ENCODE assay signal across 16 mouse cellular contexts in genomic region chr6:27372416-27372815, GRCm38 (mm10).
"Had no signal": no experiment of that assay in that cellular context is flagged by ENCODE, and none has a peak within 500 bp of the region (broad histone marks: within the 10 kb centered on the region; RNA-seq: fewer than 3 reads in every experiment).

No protein-coding gene starts in this region.

- DNase-seq: retina, postnatal 1 day; right cerebral cortex, adult 18-20 months; right cerebral cortex, postnatal 14 days; right cerebral cortex, postnatal 25 days; right cerebral cortex, postnatal 4 days; spleen, adult 18-20 months; thymus, adult 18-20 months; thymus, adult 2 months; thymus, postnatal 14 days; thymus, postnatal 25 days; thymus, postnatal 36 days; thymus, postnatal 4 days had no signal

- H3K27me3 ChIP-seq: neural tube, embryonic 13.5 days; neural tube, embryonic 15.5 days; stomach, embryonic 15.5 days had no signal

- H3K9me3 ChIP-seq: neural tube, embryonic 13.5 days; neural tube, embryonic 15.5 days; stomach, embryonic 15.5 days had no signal

- H3K27ac ChIP-seq: neural tube, embryonic 13.5 days; neural tube, embryonic 15.5 days; stomach, embryonic 15.5 days; stomach, postnatal 0 days had no signal

- H3K4me3 ChIP-seq: neural tube, embryonic 13.5 days; neural tube, embryonic 15.5 days; stomach, embryonic 15.5 days had no signal

- H3K36me3 ChIP-seq: neural tube, embryonic 13.5 days; neural tube, embryonic 15.5 days; stomach, embryonic 15.5 days had no signal

- H3K9ac ChIP-seq: neural tube, embryonic 13.5 days; neural tube, embryonic 15.5 days; stomach, embryonic 15.5 days had no signal

- H3K4me2 ChIP-seq: neural tube, embryonic 13.5 days; neural tube, embryonic 15.5 days; stomach, embryonic 15.5 days had no signal

- H3K4me1 ChIP-seq: neural tube, embryonic 13.5 days; neural tube, embryonic 15.5 days; stomach, embryonic 15.5 days had no signal
